Mouse (Mus musculus) duodenum, adult 2 months (tissue): ENCODE data around the gene Ceacam11. TPM values are rescaled to one million over a fixed set of nuclear protein-coding genes. Genes with fewer than 3 reads are reported as not detected.

Experiments
- polyA plus RNA-seq: library from polyadenylated mRNA; depleted of rRNA; stranded (reverse); fragments of >200 nt; gene quantifications from 2 replicates; pipeline ENCODE4 v1.2.3, GENCODE M21; 2012; ENCODE audit warnings: low replicate concordance; rRNA removed

Ceacam11 gene
- polyA plus RNA-seq, result not detected in 2 replicates

GRCm38 (mm10) chr7:17971824-17972223 lies at the start of gene Ceacam11:
Gene Ceacam11 (plus strand): TSS chr7:17972124.

GRCm38 (mm10) chr7:18009589-18009988 lies 37.7 kb downstream of the Ceacam11 start, which contains the start of gene Ceacam13:
Gene Ceacam13 (plus strand): TSS chr7:18009889.

Other genes with a start within 250 kb of the Ceacam11 start
- not detected in 2 replicates for gene Ceacam14, start 159.5 kb upstream of the Ceacam11 start, polyA plus RNA-seq
- gene Gm5155, start 100.4 kb upstream of the Ceacam11 start, polyA plus RNA-seq, result not detected in 2 replicates
- not detected in 2 replicates for gene Ceacam13, start 37.8 kb downstream of the Ceacam11 start, polyA plus RNA-seq
- not detected in 2 replicates for gene Ceacam12, start 93.8 kb downstream of the Ceacam11 start, polyA plus RNA-seq
- gene Igfl3, start 204.4 kb downstream of the Ceacam11 start, polyA plus RNA-seq, result not detected in 2 replicates